Mouse (Mus musculus) kidney, embryonic 16.5 days (tissue): ENCODE results near the gene Ahr. TPM values are rescaled to one million over a fixed set of nuclear protein-coding genes. Genes with fewer than 3 reads are reported as not detected.

Experiments used
- ATAC-seq: fragments of 200-750 bp; cut with Nextera tagmentation; 2 replicates; pipeline ENCODE4 v1.8.0; 2017; ENCODE audit warnings: moderate TSS enrichment; ENCODE audit not compliant: low FRiP score, low TSS enrichment
- H3K27ac ChIP-seq: fragments of 300-500 bp; sonication (generic); 2 replicates; pipeline ENCODE4 v1.5.1; 2014; ENCODE audit warnings: low read length
- H3K27me3 ChIP-seq: fragments of 300-500 bp; sonication (generic); 2 replicates; pipeline ENCODE4 v1.6.1; 2014; ENCODE audit warnings: low read length, control low read depth, mixed read lengths; ENCODE audit not compliant: insufficient read depth
- H3K36me3 ChIP-seq: fragments of 300-500 bp; sonication (generic); 2 replicates; pipeline ENCODE4 v1.6.1; 2014; ENCODE audit warnings: low read length, control low read depth, mixed read lengths; ENCODE audit not compliant: insufficient read depth
- H3K4me1 ChIP-seq: fragments of 300-500 bp; sonication (generic); 2 replicates; pipeline ENCODE4 v1.6.1; 2014; ENCODE audit warnings: low read length, control low read depth, mixed read lengths; ENCODE audit not compliant: insufficient read depth
- H3K4me2 ChIP-seq: fragments of 300-500 bp; sonication (generic); replicated peaks from 2 replicates; pipeline ENCODE4 v1.6.1; 2014; ENCODE audit warnings: low read depth, low read length
- H3K4me3 ChIP-seq: fragments of 300-500 bp; sonication (generic); 2 replicates; pipeline ENCODE4 v1.5.1; 2014; ENCODE audit warnings: mild to moderate bottlenecking, low read length
- H3K9ac ChIP-seq: fragments of 300-500 bp; sonication (generic); replicated peaks from 2 replicates; pipeline ENCODE4 v1.6.1; 2014; ENCODE audit warnings: low read length
- H3K9me3 ChIP-seq: fragments of 300-500 bp; sonication (generic); 2 replicates; pipeline ENCODE4 v1.6.1; 2016; ENCODE audit warnings: low read length, control low read depth
- WGBS: fragments of 180-500 bp; shearing (Covaris S2); extraction: QIAGEN DNeasy Blood & Tissue Kit; methylation state at CpG from one replicate; pipeline ENCODE4 v1.1.7; 2014; 5-methylcytosine and 5-hydroxymethylcytosine counted together
- polyA plus RNA-seq: library from polyadenylated mRNA; unstranded; fragments of >200 nt; fragmentation: Nextera tagmentation; extraction: Ambion mirVana; gene quantifications from 2 replicates; pipeline ENCODE4 v1.2.1, GENCODE M21; 2015

Gene Ahr
- polyA plus RNA-seq, result 7.5 and 7.8 TPM in 2 replicates

DNA sequence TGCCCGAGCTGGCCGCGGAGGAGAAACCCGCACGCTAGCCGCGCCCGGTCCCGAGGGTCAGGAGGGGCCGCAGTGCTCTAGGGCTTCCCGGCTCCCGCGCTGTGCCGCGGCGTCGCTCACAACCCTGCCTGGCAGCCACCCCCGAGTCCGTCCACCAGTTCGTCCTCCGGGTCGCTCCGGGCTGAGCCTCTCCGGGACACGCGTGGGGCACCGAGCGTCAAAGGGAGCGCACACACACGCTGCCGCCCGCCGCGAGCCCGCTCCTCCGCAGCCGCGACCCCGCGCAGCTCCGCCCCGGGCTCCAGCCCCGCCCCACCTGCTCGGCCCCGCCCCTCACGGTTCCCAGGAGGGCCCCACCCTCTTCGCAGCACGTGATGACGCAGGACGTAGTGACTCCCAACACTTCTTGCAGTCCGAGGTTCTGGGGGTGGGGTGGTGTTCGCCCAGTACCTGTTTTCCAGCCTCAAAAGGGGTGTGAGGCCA lies at the start of gene Ahr:
Gene Ahr (minus strand): TSS at position 285 of the 483 bp plus-strand sequence.
- Histone ChIP-seq H3K27me3 (no peaks in the 10 kb centered on the region), H3K4me3 (peak within 1 kb of the TSS; percentile 74), H3K4me2 (peak within 1 kb of the TSS; percentile 89), H3K36me3 (no peaks in the 10 kb centered on the region), H3K27ac (peak within 1 kb of the TSS; percentile 72), H3K4me1 (peaks cover 5% of the 10 kb centered on the region; the same call in 1 of the 2 replicates), H3K9ac (peak within 1 kb of the TSS; percentile 84), H3K9me3 (no peaks in the 10 kb centered on the region)
- under 1% methylated on average over 50 of the region's 52 CpGs for WGBS
- ATAC-seq, result peak; percentile 97

GRCm38 (mm10) chr12:35578826-35579225 lies 44.0 kb upstream of the Ahr start:
- no peak overlapping the region for H3K4me2 ChIP-seq
- no peaks in the 10 kb centered on the region for H3K27me3 ChIP-seq
- 69% methylated on average over 4 of the region's 4 CpGs for WGBS

DNA sequence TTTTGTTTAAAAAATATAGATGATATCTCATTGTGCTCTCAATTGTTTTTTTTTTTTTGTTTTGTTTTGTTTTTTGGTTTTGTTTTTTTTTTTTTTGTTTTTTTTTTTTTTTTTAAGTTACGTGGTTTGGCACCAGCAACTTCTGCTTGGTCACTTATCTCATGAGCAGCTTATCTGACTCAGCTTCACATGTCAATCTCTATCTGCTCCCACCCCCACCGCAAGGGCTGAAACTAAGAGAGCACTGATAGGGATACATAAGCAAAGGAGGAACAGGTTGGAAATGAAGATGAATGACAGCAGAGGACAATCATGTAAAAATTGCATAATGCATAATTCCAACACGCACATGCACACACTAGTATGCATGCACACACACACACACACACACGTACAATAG lies 41.3 kb upstream of the Ahr start:
- Histone ChIP-seq H3K9me3 (no peaks in the 10 kb centered on the region), H3K4me1 (no peaks in the 10 kb centered on the region), H3K27ac (no peak overlapping the region), H3K4me2 (no peak overlapping the region), H3K27me3 (no peaks in the 10 kb centered on the region), H3K36me3 (no peaks in the 10 kb centered on the region), H3K4me3 (no peak overlapping the region), H3K9ac (no peak overlapping the region)
- WGBS, result 91% methylated on average over 4 of the region's 4 CpGs
- ATAC-seq, result no peak

More at GRCm38 (mm10) chr12:35578826-35579225, 44.0 kb upstream of the Ahr start:
- Histone ChIP-seq H3K9ac (no peak overlapping the region), H3K27ac (no peak overlapping the region), H3K36me3 (no peaks in the 10 kb centered on the region), H3K4me3 (no peak overlapping the region), H3K9me3 (no peaks in the 10 kb centered on the region), H3K4me1 (no peaks in the 10 kb centered on the region)
- peak; percentile 57; the same call in 1 of the 2 replicates for ATAC-seq

DNA sequence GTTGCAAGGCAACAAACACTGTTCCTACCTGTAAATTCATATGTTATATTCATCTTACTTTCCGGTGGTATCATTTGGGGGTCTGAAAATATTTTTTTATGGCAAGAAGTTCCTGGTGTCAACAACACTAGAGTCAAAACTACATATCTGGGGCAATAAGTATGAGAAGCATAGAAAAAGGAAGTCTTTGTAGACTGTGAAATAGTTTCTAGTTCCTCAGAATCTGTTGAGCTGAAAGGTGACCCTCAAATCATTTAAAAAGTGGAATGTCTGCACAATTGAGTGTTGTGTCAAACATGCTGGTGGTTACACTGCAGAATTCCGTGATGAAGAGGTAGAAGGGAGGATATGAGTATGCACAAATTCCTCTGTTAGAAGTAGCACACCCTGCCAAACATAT lies 38.9 kb upstream of the Ahr start:
- no peaks in the 10 kb centered on the region for H3K27me3 ChIP-seq
- H3K4me1 ChIP-seq, result no peaks in the 10 kb centered on the region
- no peak overlapping the region for H3K27ac ChIP-seq
- no peaks in the 10 kb centered on the region for H3K9me3 ChIP-seq
- no peak overlapping the region for H3K4me2 ChIP-seq
- no peak for ATAC-seq
- H3K4me3 ChIP-seq, result no peak overlapping the region
- H3K36me3 ChIP-seq, result no peaks in the 10 kb centered on the region
- WGBS, result 83% methylated on average over 2 of the region's 2 CpGs
- no peak overlapping the region for H3K9ac ChIP-seq

GRCm38 (mm10) chr12:35562826-35563225 lies 28.0 kb upstream of the Ahr start:
- no peaks in the 10 kb centered on the region for H3K9me3 ChIP-seq
- no peak overlapping the region for H3K9ac ChIP-seq
- no peaks in the 10 kb centered on the region for H3K27me3 ChIP-seq
- H3K4me1 ChIP-seq, result no peaks in the 10 kb centered on the region
- ATAC-seq, result no peak
- 86% methylated on average over 3 of the region's 3 CpGs for WGBS
- no peaks in the 10 kb centered on the region for H3K36me3 ChIP-seq
- no peak overlapping the region for H3K4me2 ChIP-seq
- H3K4me3 ChIP-seq, result no peak overlapping the region
- H3K27ac ChIP-seq, result no peak overlapping the region

DNA sequence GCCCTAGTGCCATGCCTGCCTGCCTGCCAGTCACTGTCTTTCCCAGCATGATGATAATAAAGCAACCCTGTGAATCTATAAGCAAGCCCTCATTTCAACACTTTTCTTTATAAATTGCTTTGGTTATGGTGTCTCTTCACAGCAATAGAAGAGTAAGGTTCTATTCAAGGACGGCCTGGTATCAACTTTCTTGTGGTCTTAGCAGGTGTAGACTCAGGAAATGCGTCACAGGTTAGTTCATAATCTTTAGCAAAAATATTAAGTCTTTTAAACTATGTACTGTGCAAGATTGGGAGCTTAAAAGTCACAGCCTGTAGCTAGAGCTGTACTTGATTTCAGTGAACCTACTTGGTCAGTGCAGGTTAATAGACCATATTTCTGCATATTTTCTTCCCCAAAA lies 24.0 kb upstream of the Ahr start:
- no peaks in the 10 kb centered on the region for H3K36me3 ChIP-seq
- H3K27me3 ChIP-seq, result no peaks in the 10 kb centered on the region
- H3K4me3 ChIP-seq, result no peak overlapping the region
- H3K9ac ChIP-seq, result no peak overlapping the region
- no peak overlapping the region for H3K27ac ChIP-seq
- WGBS, result 91% methylated on average over 2 of the region's 2 CpGs
- ATAC-seq, result no peak
- H3K4me2 ChIP-seq, result no peak overlapping the region
- no peaks in the 10 kb centered on the region for H3K4me1 ChIP-seq
- H3K9me3 ChIP-seq, result no peaks in the 10 kb centered on the region

DNA sequence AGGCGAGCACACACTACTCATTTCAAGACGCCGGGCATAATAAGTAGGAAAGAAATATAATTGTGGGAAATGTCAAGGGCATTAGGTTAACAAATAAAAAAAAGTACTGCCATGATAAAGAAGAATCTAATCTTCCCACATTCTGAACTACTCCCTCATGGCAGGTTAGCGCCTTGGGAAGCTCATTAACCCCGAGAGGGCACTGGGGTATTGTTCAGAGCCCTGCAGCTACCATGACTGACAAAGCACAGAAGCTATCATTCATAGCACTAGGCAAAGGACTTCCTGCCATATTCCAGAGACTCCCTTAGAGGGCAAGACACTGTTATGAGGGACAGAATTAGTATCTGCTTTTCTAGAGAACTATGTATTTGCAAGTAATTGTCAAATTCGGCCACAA lies 21.1 kb upstream of the Ahr start:
- peaks cover 6% of the 10 kb centered on the region; the same call in 1 of the 2 replicates for H3K9me3 ChIP-seq
- H3K9ac ChIP-seq, result no peak overlapping the region
- H3K4me1 ChIP-seq, result no peaks in the 10 kb centered on the region
- no peaks in the 10 kb centered on the region for H3K36me3 ChIP-seq
- H3K27me3 ChIP-seq, result no peaks in the 10 kb centered on the region
- H3K4me3 ChIP-seq, result no peak overlapping the region
- no peak overlapping the region for H3K4me2 ChIP-seq
- H3K27ac ChIP-seq, result no peak overlapping the region
- ATAC-seq, result peak; percentile 39; the same call in 1 of the 2 replicates
- 77% methylated on average over 6 of the region's 6 CpGs for WGBS

DNA sequence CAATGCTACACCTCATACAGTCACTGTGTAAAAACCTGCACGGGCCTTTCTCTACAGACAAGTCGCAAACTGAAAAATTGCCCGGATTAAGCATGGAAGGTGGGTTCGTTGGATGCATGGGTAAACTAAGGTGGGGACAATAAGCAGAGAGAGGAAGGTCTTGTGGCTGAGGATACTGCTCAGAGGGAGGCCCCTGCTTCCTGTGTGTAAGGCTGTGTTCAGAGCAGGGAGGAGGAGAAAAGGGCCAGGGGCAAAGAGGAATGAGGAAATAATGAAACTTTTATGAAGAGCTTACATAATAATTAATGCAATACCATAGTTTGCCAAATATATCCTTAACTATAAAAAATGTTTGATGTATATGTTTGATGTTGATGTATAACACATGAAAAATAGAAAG lies 19.5 kb upstream of the Ahr start:
- ATAC-seq, result no peak
- Histone ChIP-seq H3K27me3 (no peaks in the 10 kb centered on the region), H3K27ac (no peak overlapping the region), H3K4me1 (no peaks in the 10 kb centered on the region), H3K9me3 (peaks cover 9% of the 10 kb centered on the region; the same call in 1 of the 2 replicates), H3K4me2 (no peak overlapping the region), H3K36me3 (no peaks in the 10 kb centered on the region), H3K9ac (no peak overlapping the region), H3K4me3 (no peak overlapping the region)
- 86% methylated on average over 4 of the region's 4 CpGs for WGBS

DNA sequence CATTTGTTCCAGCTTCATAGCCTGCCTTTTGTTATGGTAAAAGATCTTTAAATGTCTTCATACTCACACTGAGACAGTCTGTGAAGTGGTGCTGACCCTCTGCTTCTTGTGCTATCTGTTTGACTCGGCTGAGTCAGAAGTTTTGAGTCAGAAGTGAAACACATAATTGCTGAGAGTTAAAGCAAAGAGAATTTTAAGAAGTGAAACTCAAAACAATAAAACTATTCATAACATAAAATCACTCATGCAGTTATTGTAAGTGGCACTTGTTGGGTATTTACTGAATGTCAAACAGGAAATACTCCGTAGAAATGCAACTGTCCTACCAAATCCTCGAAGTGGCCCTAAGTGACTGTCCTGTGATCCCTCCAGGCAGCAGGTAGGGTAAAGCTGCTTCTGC lies 18.3 kb upstream of the Ahr start:
- Histone ChIP-seq H3K36me3 (no peaks in the 10 kb centered on the region), H3K4me1 (no peaks in the 10 kb centered on the region), H3K27ac (no peak overlapping the region), H3K4me2 (no peak overlapping the region), H3K9ac (no peak overlapping the region), H3K4me3 (no peak overlapping the region), H3K9me3 (peaks cover 9% of the 10 kb centered on the region; the same call in 1 of the 2 replicates), H3K27me3 (no peaks in the 10 kb centered on the region)
- WGBS, result 77% methylated on average over 3 of the region's 3 CpGs
- ATAC-seq, result no peak

- Histone ChIP-seq H3K9me3 (peaks cover 9% of the 10 kb centered on the region; the same call in 1 of the 2 replicates), H3K9ac (no peak overlapping the region), H3K27me3 (no peaks in the 10 kb centered on the region), H3K4me3 (no peak overlapping the region), H3K4me1 (no peaks in the 10 kb centered on the region), H3K27ac (no peak overlapping the region), H3K36me3 (no peaks in the 10 kb centered on the region), H3K4me2 (no peak overlapping the region)
- no peak for ATAC-seq
Observed at GRCm38 (mm10) chr12:35550299-35550698, 15.5 kb upstream of the Ahr start.
